Mouse (Mus musculus) lung, adult 2 months (tissue): ENCODE results near the gene Cep104.

ENCODE experiments used
- CTCF ChIP-seq: fragments of 200-500 bp; IDR thresholded peaks from 2 replicates; pipeline ENCODE4 v1.5.1; 2011; ENCODE audit warnings: mild to moderate bottlenecking, low read length, control low read depth; ENCODE audit not compliant: insufficient read depth
- POLR2A ChIP-seq: fragments of 200-500 bp; IDR thresholded peaks from 2 replicates; pipeline ENCODE4 v1.6.1; 2011; ENCODE audit warnings: low read depth, mild to moderate bottlenecking, control low read depth, low read length, borderline replicate concordance; ENCODE audit errors: extremely low read depth

DNA sequence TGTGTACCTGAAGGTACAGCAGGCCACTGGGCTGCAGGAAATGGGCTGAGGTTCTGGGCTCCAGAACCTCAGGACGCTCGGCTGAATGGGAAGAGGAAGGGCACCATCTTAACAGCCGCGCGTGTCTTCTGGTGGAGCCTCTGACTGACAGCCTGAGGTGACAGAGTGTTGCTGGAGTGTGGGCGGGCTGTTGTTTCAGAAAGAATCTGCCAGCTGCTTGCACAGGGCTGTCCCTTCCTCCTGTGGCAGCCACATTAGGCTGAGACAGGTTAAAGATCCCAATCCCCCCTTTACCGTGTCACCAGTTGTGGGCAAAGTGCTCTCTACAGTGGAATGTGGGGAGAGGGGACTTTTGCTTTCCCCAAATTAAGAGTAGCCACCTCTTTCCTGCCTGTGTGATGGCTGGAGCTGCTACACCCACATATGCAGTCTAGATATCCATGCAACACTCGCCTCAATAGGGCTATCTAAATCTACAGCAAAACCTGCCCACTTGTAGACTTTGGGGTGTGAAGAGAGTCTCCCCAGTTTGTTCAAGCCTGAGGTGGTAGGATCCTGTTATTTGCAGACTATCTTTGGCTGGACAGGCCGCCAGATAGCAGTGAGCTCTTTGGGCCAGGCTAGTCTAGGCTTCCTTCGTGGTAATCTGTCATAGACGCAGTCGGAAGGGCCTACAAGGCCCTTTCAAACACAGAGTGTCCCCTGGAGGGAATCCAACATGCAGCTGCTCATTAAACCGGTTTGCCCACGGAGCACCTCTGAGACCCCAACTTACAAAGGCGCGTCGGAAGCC, 49.9 kb downstream of the Cep104 start:
- no peak for TF ChIP-seq CTCF
- TF ChIP-seq POLR2A: no peak
